Mouse (Mus musculus): ENCODE measurements around the gene Gm1043.

Gm1043 gene

DNA sequence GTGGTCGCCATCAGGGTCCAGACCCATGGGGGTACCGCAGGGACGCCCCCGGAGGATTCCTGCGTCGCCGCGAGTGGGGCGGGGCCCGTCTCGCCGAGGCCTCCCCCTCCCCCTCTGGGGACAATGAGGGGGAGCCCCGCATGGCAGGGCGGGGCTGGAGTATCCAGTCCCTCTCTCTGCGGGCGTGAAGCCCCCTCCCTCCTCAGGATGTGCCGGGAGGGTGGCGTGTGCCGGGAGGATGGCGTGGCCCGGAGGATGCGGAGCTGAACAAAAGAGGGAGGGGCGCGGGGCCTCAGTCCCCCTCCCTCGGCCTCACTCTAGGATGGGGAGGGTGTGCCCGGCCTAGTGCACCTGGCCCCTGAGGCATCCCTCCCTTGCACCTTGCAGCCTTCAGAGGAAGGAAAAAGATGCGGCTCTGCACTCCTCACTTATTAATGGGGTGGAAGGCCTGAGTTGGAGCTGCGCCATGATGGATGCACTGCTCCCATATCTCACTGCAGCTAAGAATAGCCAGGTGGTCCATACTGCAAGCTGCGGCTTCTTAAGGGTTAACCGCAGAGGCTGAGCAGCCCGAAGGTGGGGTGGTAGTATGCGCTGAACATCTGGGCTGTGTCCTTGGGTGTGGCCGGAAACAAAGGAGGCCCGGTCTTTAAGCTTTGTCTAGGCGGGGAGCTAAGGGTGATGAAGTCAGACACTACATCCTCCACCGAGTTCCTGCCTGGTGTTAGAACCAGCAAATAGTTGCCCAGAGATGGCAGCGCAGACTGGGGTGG lies 161.2 kb downstream of the Gm1043 start:
- DNase-seq: no peak

DNA sequence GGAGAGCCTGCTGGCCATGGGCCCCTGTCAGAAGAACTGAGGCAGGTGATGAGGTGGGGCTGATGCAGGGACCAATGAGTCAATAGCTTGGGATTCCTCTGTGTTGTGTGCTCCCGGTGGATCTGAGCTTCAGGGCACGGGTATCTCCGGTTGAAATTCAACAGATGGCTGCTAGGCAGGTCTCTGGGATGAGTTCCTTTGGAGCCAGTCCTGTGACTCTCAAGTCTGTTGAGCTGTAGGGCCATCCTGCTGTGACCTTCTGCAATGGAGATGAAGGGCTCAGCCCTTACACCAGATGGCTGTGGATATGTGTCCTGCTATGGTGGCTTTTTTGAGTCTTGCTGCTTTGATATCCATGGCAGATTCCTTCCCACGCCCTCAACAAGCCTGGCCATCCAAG lies 162.3 kb downstream of the Gm1043 start:
- DNase-seq: no peak

DNA sequence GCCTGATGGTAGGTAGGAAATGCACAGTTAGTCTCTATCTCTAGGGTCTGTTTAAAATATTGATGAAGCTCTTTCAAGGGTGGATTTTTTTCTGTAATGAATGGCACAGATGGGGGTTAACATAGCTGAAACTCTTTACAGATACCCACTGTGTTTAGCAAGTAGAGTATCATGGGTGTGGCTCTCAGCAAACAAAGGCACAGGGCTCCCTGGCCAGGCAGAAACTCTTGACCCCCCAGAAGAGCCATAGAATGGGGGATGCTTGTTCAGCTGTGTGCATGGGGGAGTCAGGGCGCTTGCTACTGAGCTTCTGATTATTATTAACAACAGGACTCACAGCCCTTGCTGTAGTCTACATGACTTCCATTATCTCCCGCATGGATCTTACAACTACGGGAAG lies 163.7 kb downstream of the Gm1043 start:
- no peak for DNase-seq

DNA sequence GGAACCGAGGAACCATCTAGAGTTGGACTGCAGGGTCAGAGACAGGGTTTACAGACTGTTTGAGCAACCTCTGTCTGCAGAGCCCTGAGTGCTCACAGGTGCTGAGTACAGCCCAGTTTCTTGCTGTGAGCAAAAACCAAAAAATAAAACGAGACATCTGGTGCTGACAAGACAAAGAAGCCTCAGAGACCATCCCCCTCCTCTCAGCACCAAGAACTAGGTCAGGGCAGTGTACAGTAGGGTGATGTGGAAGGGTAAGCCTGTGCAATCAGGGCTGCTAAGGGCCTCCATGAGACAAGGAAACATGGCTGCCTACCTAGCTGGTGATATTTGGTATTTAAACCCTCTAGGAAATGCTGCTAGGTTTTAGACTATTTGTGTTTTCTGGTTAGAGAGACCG lies 166.4 kb downstream of the Gm1043 start:
- no peak for DNase-seq

- DNase-seq: peak; percentile 85
These were observed 167.1 kb downstream of the Gm1043 start for GRCm38 (mm10) chr5:37252101-37252804.

GRCm38 (mm10) chr5:37254523-37254922 lies 169.4 kb downstream of the Gm1043 start:
- DNase-seq: no peak

GRCm38 (mm10) chr5:37256823-37257222 lies 171.7 kb downstream of the Gm1043 start:
- DNase-seq: no peak

DNA sequence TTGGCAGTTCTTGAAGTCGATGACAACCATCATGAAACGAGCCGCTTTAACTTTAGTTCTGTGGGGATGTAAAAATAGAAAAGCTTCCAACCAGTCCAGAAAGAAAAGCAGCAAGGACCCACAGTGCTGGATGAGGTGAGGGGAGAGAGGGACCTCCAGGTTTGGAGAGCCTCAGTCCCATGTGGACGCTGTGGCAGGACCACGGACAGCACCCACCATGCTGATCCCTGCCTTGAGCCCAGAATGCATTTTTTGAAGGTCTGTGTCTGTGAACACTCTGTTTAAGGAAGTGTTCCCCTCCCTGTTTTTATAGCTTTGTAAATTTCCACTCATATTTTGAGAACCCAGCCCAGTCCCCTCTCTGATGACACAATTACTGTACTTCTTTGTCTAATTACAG lies 172.1 kb downstream of the Gm1043 start:
- no peak for DNase-seq

GRCm38 (mm10) chr5:37261734-37262133 lies 176.6 kb downstream of the Gm1043 start:
- no peak for DNase-seq

DNA sequence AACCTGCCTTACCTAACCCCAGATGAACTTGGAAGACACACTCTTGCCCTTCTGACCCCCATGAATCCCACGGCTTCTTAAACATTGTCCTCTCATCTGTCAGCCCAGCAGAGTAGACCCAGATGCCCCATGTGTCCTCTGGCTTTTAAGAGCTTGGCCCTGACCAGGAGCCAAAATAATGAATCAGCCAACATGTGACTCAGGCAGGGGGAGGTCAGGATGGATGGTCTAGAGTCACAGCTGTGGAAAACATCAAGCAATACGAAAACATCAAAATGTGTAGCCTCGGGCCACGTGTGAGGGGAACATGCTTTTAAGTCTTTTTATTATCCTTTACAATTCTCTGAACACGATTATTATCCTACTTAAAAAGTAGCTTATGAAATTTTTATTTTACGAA lies 178.6 kb downstream of the Gm1043 start:
- DNase-seq: no peak

Measured in right cerebral cortex, adult 18-20 months (tissue).